Mouse (Mus musculus) heart, adult 2 months (tissue): ENCODE measurements around the gene Ccdc189.

ENCODE experiments used
- CTCF ChIP-seq: fragments of 200-600 bp; IDR thresholded peaks from 2 replicates; pipeline ENCODE4 v1.8.1; 2022; ENCODE audit warnings: antibody characterized with exemption, mild to moderate bottlenecking, moderate library complexity
- EP300 ChIP-seq: fragments of 200-500 bp; IDR thresholded peaks from 2 replicates; pipeline ENCODE4 v1.6.1; 2011; ENCODE audit warnings: low read depth, low read length, control low read depth; ENCODE audit not compliant: insufficient read depth
- POLR2A ChIP-seq: fragments of 200-500 bp; IDR thresholded peaks from 2 replicates; pipeline ENCODE4 v1.6.1; 2011; ENCODE audit warnings: mild to moderate bottlenecking, low read depth, low read length, control low read depth; ENCODE audit not compliant: insufficient read depth

DNA sequence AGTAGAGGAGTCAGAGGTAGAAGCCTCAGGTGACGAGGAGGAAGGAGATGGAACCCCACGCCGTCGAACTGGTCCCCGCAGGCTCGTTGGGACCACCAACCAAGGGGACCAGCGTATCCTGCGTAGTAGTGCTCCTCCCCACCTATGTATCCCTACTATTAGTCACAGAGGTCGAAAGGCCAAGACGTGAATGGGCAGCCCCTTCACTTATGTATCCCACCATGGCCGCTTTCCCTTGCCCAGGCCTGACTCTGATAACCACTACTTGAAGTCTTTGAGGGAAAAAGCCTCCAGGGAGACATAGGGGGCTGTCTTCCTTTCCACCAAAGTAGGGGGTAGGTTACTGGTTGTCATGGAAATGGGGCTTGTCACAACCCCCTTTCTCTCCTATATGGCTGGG, 27.8 kb downstream of the Ccdc189 start:
- TF ChIP-seq CTCF = no peak
- no peak for TF ChIP-seq POLR2A
- TF ChIP-seq EP300 = no peak
